Mouse (Mus musculus) gastrocnemius, adult 8-10 months (tissue): Measurements from ENCODE around the gene Phf1. TPM values are rescaled to one million over a fixed set of nuclear protein-coding genes. Genes with fewer than 3 reads are reported as not detected.

Source experiments
- DNase-seq, 2 experiments: peaks; one replicate each; pipeline ENCODE4 v3.0.0; 2022; ENCODE audit warnings: low spot score in 2 of 2
- total RNA-seq, 4 experiments: library from RNA; stranded (reverse); gene quantifications; 2 replicates each; pipeline ENCODE4 v1.2.4; 2022

Phf1 gene
- total RNA-seq, 4 experiments from 2014 or later = 7.7 to 10.7 (median 9.9) TPM

DNA sequence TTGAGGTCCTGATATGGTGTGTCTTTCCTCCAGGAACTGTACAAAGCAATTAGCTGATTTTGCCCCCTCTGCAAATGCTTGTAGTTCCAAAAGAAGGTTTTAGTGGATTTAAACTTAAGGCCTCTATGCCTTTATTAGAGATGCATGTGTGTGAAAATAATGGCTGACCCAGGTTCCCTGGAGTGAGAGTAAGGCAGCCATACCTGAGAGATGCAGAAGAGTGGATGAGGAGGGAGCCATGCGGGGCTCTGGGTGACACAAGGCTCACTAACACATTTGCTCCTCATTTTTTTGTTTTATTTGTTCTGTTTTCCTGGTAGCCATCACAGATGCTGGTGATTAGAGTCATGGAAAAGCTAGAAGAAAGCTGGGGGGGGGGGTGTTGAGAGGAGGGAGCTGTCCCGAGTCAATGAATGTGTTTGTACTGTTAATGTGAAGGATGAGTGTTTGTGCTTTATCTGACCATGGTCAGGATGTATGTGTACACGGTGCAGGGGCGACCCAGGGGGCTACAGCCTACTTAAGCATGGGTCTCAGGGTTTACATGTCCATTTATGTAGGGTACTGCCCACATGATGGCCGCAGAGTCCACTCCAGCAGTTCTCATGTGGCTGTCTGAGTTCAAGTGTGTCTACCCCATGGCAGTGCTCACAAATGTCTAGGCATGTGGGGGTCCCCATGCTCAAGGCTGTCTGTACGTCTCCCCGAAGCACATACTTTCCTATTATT, 17.9 kb downstream of the Phf1 start:
- no peak for DNase-seq

DNA sequence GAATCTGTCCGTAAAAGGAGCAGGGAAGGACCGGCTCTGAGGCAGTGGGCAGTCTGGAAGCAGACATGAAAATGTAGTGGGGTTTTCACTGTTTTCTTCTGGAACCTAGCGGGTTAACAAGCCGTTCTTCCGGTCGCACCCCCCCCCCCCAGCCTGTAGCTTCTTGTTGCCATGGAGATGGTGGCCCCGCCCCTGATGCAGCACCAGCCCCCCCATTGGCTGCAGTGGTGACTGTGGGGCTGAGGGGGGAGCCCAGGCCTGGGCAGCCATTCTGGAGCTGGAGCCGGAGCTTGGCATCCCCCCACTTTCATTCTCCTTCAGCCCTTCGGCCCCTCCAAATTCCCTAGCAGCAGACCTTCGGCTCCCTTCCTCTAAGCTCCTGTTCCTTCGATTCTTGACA, 18.6 kb downstream of the Phf1 start:
- peak in 1 of 2 experiments; percentile 55 for DNase-seq

DNA sequence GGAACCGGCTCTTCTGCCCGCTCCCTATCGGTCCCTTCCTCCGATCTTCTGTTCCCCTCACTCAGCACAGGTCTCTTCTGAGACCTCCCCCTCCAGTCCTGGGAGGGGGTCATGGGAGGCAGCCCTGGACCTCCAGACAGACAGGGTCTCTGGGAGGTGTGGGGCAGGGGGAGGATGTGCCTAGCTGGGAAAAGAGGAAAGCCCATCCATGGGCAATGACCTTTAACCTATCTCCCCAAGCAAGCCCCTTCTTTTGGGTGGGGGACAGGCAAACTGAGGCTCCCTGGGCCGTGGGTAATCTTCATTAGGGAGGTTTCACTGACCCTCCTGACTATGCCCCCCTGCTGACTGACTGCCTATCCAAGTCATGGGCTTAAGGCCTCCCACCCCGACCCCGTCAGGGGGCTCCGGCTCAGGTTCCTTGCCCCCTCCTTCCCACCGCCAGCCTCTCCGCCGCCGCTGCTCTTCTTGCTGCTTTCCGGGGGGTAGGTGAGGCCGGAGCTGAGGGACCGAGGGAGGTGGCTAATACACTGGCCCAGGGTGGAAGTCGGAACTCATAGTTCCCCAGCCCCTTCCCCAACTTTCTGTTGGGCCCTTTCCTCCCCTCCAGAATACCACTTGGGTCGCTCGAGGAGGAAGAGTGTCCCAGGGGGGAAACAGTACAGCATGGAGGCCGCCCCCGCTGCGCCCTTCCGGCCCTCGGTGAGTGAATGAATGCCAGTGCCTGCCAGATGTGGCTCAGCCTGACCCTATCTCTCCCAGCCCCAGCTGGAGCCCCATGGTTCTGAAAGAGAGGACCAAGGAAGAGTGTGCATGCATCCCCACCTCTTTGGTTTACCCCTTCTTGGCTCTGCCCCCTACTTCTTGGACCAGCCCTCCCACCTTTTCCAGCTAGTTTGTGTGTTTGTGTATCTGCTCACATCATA, 19.4 kb downstream of the Phf1 start:
- no peak for DNase-seq

DNA sequence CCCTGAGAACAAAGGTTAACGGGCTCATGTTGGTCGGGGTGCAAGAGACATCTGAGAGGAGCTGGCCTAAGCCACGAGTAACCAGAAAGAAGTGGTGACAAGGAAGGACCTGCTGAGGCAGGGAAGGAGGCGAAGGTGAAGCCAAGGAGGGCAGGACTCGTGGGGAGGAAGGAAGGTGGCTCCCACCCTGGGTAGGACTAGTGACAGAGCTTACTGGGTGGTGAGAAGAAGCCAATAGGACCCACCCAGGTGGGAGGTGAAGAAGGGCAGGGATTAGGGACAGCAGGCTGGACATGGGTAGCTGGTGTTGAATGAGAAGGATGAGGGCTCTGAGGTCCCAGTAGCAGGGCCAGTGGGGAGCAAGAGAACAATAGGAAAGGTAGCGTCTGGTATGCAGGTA, 20.3 kb downstream of the Phf1 start:
- no peak for DNase-seq

DNA sequence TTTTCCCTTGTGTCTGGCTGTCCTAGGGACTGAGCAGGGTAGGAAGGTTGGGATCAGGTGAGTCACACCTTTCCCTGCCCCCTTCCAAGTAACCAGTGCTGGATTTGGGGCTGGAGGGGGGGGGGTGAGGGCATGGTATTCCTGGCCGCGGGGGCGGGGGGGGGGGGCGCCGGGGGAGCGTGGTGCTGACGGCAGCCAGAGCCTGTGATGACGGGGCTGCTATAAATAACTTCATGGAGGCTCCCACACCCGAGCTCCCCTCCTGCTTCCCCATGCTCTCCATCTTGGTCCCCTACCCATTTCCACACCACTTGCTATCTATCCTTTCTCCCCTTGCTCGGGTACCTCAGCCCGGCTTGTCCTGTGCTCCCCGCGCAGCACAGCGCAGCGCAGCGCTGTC, 20.9 kb downstream of the Phf1 start:
- DNase-seq = no peak

DNA sequence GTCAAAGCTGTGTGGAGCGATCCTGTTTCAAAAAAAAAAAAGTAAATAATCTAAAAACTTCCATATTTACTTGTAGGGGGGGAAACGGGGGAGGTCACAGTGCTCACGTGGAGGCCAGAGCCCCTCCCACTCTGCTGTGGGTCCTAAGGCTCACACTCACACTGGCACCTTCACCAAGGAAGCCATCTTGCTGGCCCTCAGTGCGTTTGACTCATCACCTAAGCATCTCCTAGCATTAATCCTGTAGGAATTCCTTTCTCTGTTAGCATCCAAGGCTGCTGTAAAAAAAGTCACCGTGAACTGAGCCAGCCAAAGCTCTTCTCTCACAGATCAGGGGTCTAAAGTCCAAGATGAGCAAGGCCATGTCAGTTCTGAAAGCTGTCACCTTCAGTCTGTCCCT, 23.5 kb downstream of the Phf1 start:
- DNase-seq = no peak

DNA sequence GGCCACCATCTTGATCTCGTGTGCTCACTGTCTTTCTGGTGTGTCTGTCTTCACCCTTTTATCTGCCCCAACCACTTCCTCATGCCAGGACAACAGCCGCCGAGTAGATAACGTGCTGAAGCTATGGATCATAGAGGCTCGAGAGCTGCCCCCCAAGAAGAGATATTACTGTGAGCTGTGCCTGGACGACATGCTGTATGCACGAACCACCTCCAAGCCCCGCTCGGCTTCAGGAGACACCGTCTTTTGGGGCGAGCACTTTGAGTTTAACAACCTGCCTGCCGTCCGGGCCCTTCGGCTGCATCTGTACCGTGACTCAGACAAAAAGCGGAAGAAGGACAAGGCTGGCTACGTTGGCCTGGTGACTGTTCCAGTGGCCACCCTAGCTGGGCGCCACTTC, 24.0 kb downstream of the Phf1 start:
- no peak for DNase-seq

DNA sequence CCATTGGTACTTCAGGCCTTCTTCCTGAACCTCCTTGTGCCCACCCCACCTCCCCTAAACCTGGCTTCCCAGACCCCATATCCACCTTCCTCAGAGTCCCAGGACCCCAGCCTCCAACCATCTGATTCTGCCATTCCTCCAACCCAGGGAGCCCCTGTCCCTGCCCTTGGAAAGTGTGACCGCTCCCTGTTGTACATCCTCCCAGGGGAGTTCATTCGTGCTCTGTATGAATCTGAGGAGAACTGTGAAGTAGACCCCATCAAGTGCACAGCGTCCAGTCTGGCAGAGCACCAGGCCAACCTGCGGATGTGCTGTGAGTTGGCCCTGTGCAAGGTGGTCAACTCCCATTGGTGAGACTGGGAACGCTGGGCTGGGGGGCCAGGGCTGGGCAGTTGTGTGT, 25.0 kb downstream of the Phf1 start:
- DNase-seq = no peak

DNA sequence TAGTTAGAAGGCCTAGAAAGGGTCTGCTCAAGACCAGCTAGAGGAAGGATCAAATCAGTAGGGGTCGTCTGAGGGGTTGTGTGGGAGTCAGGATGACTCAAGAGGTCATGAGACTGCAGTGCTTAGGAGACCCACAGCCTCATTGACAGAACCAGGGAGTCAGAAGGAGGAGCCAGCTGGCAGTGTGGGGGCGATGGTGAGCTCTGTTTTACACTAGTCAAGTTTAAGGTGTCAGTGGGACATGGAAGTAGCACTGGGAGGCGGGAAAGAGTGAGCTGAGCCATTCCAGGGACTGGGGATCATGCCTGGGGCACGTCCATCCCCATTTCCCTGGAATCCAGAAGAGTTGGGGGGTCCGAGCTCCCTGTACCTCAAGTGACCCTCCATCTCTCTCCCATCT, 26.0 kb downstream of the Phf1 start:
- DNase-seq = no peak

DNA sequence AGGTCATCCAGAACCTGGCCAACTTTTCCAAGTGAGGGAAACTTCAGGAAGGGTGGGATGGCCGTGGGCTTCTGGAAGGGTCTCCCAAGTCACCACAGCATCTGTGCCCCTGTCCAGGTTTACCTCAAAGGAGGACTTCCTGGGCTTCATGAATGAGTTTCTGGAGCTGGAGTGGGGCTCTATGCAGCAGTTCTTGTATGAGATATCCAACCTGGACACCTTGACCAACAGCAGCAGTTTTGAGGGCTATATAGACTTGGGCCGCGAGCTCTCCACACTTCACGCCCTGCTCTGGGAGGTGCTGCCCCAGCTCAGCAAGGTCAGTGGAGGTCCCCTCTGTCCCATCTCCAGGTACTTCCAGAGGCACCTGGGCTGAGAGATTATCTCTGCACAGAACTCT, 27.0 kb downstream of the Phf1 start:
- DNase-seq = no peak

DNA sequence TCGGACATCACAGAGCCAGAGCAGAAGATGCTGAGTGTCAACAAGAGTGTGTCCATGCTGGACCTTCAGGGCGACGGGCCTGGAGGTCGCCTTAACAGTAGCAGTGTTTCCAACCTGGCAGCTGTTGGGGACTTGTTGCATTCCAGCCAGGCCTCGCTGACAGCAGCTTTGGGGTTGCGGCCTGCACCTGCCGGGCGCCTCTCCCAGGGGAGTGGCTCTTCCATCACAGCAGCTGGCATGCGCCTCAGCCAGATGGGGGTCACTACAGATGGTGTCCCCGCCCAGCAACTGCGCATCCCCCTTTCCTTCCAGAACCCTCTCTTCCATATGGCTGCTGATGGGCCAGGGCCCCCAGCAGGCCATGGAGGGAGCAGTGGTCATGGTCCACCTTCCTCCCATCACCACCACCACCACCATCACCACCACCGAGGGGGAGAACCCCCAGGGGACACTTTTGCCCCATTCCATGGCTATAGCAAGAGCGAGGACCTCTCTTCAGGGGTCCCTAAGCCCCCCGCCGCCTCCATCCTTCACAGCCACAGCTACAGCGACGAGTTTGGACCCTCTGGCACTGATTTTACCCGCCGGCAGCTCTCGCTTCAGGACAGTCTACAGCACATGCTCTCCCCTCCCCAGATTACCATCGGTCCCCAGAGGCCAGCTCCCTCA, 28.9 kb downstream of the Phf1 start:
- no peak for DNase-seq

DNA sequence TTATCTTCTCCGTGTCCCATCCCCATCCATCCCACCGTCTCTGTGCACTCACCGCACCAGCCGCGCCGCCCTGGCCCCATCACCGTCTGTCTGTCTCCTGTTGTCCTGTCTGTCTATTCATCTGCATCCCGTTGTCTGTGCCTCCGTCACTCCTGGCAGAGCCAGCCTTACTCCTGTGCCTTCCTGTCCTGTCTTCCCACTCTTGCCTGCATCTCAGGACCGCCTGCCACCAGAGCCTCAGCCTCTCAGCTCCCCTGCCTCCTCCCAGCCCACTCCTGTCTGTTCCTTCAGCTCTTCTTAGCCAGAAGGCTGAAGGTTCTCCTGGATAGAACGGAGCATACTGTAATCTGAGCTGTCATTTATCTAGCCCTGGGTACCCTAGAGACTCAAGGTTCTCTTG, 34.1 kb downstream of the Phf1 start:
- DNase-seq = no peak

DNA sequence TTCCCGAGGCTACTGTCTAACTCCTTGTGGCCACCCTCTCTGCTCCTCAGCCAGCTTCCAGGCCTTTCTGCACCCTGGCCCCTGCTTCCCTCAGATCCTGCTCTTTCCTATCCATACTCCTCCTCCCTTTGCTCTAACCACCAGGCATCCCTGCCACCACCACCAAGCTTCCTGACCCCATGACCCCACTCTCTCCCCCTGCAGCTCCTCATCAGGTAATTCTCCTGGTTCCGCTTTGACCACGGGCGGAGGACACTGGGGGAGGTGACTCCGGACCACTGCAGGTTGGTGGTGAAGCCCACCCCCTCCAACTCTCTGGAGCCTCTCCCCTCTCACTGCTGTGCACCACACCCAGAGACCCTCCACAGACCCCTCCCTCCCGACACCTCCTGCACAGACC, 34.6 kb downstream of the Phf1 start:
- no peak for DNase-seq

DNA sequence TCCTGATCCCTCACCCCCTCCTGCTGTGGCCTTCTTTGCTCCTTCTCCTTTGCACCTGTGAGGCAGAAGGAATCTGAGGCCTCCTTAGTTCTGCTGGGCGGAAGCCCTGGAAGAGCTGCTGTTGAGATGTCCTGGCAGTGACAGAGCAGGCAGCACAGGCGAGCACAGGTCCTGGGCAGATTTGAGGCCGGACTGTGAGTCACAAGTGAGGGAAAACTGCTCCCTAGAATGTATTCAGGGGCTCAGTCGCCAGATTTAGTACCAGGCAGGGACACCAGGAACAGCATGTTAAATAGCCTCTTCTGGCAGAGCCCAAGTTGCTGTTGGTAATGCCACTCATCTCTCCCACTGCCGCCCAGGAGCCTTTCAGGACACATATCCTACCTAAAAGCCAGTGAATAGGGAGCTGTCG, 35.4 kb downstream of the Phf1 start:
- no peak for DNase-seq

DNA sequence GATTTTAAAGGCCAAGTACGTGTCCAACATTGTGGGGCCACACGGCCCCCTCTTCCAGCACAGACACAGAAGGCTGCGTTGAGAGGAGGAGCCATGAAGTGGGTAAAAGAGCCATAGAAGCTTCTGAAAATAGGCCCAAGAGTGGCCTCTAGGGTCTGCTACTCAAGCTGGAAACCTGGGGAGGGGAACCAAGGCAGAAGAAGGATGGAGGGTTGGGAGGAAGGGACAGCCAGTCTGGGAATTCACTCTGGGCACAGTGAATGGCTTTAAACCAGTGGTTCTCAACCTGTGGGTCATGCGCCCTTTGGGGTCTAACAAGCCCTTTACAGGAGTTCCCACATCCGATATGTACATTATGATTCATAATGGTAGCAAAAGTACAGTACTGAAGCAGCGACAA, 36.4 kb downstream of the Phf1 start:
- DNase-seq = no peak

DNA sequence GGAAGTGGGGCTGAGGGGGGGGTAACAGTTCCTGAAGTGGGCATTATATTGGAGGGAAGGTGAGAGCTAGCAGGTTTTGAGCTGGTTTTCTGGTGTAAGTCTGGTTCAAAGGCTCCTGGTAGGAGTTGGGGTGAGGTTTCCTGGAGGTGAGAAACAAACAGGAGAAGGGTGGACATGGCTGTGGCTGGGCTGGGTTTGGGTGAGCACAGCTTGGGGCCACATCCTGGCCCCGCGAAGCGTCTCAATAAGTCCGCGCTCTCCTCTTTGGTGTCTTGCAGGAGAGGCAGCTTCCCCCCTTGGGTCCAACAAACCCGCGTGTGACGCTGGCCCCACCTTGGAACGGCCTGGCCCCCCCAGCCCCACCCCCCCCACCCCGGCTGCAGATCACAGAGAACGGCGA, 37.4 kb downstream of the Phf1 start:
- no peak for DNase-seq

DNA sequence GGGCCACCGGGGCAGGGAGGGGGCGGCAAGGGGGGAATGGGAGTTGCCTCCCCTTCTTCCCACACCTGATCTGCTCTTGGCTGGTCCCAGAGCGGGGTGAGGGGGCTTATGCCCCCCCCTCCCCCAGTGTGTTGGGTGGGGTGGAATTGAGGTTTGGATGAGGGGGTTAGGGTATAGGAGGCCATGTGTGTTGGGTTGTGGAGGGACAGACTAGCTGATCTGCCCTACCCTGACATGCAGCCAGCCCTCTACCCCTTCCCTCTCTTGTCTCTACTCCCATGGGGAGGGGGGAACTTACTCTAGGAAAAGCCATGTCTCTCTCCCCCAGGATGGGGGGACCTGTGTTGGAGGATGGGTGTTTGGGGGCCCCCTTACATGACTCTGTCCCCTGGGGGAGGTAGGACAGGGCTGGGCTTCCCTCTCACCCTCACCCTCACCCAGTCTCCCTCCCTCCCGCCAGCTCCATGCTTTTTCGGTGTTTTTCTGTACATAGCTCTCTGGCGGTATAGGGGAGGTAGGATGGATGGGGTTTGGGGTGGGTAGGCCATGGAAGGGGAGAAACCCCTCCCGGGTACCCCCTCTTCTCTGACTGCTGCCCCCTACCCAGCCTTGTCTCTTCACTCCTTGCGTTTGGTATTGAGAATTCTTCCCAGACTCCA, 38.5 kb downstream of the Phf1 start:
- no peak for DNase-seq

DNA sequence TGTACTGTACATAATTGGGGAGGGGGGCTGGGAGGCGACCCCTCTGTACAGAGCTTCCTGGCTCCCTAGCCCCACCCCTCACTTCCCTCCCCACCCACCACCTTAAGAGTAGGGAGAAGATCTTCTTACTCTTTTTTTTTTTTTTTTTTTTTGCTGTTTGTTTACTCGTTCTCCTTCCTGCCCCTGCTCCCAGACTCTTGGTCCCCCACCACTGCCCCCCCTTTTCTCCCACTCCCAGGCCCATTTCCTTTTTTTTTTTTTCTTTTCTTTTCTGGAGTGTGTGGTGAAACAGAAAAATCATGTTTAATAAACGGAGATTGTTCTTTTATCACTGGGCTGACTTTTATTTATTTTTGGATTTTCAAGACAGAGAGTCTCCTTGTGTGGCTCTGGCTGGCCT, 39.3 kb downstream of the Phf1 start:
- DNase-seq = no peak

DNA sequence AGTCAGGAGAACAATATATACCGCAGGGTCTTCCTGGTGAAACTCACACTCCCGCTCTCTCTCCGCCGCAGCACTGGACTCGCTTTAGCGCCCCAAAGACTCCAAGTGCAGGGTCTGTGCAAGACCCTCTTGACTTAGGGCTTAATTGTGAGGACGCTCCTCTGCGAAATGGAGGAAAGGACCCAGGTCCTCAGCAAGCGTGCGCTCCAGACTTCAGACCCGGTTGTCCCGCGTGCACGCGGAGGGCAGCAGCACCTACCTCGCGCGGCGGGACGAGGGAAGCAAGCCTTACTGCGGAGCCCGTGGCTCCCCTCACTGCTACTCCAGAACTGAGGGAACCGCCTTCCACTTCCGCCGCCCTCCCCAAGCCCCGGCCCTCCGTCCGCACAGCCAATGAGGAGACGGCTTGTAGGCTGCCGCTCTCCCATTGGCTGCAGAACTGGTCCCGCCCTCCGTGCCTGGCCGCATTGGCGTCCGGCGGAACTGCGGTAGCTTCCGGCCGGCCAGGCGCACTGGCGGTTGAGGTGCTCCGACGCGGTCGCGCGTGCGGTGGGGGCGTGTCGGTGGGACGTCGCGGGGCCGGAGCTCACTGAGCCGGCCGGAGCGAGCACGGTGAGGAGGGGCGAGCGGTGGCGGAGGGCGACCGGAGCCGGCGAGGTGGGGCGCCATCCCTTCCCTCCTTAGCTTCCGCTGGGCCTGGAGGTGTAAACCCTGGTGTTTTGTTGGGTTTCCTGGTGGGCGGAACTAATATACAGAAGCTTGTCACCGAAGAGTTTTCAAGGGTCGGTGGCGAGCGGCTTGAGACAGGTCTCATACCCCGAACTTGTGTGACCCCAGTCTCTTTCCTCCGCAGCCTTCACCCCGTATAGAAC, 40.1 kb downstream of the Phf1 start, which contains the start of gene Zbtb9:
Zbtb9 (plus strand) TSS at position 465 of the 872 bp plus-strand sequence.
- DNase-seq = peak; percentile 92 to 93

DNA sequence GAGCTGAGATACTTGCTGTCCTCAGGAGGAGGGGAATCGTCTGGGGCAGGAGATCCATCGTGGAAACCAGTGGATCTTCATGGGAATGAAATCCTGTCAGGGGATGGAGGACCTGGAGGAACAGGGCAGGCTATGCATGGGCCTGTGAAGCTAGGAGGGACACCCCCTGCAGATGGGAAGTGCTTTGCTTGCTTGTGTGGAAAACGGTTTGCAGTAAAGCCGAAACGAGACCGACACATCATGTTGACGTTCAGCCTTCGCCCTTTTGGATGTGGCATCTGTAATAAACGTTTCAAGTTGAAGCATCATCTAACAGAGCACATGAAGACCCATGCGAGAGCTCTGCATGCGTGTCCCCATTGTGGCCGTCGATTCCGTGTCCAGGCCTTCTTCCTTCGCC, 41.7 kb downstream of the Phf1 start:
- no peak for DNase-seq

DNA sequence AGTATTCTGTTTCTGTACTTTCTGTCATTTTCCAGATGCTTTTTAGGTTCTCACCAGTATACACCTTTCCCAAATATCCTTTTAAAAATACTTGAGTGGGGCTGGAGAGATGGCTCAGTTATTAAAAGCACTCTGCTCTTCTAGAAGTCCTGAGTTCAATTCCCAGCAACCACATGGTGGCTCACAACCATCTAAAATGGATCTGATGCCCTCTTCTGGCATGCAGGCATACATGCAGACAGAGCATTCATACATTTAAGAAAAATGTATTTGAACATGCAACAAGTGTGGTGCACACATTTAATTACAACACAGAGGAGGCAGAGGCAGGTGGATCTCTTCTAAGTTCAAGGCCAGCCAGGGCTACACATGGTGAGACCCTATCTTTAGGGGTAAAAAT, 42.6 kb downstream of the Phf1 start:
- no peak for DNase-seq
